Mouse (Mus musculus): Measurements from ENCODE around the gene Hist2h2ac. TPM values are rescaled to one million over a fixed set of nuclear protein-coding genes. Genes with fewer than 3 reads are reported as not detected.

Gene Hist2h2ac
- total RNA-seq, 1 experiment from 2014 or later = 1,422 TPM

DNA sequence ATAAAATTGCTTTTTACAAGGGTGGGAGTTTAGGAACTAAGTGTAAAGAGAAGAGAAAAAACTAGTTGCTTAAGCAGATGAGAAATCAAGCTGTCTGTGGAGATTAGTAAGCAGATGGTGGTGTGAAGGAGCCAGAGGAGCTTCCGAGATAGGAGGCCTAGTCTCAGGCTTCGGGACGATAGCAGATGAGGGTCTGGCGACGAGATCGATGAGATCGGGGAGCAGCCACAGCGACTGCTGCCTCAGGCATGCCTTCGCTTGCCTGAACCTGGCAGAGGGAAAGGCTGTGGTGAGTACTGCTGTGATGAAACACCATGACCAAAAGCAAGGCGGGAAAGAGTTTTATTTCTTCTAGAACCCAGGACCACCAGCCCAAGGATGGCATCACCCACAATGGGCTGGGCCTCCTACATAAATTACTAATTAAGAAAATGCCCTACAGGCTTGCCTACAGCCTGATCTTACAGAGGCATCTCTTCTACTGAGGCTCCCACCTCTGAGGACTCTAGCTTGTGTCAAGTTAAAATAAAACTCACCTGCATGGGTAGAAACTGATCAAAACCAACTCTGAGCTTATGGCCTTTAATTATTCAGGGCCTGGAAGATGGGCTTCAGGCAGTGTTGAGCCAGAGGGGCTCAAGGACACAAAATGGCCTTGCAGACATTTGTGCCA lies 34.1 kb upstream of the Hist2h2ac start:
- ATAC-seq (replicated peaks in 1 of 2; ENCODE audit: insufficient read depth in 1 of 2, low FRiP score in 2 of 2, low TSS enrichment in 1 of 2, low read depth in 1 of 2, poor library complexity in 2 of 2, severe bottlenecking in 2 of 2) = peak in 1 of 2 experiments; percentile 32; a peak in 1 of 4 replicates

DNA sequence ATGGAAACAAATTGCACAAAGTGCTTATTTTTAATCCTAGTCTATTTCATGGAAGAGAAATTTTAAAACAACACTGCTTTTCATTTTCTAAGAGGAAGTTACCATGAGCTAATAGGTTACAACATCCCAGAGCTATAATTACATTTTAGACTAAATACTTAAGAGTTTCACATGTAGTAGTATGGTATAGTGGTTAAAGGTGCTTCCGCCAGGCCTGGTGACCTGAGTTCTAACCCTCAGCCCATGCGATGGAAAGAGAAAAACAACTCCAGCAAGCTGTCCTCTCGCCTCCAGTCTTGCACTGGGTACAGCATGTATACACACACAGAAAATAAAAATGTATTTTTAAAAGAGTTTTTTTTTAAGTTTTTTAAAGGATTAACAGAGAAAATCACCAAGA lies 31.1 kb upstream of the Hist2h2ac start:
- peak in 1 of 2 experiments; percentile 27; a peak in 1 of 4 replicates for ATAC-seq (replicated peaks in 1 of 2; ENCODE audit: insufficient read depth in 1 of 2, low FRiP score in 2 of 2, low TSS enrichment in 1 of 2, low read depth in 1 of 2, poor library complexity in 2 of 2, severe bottlenecking in 2 of 2)

DNA sequence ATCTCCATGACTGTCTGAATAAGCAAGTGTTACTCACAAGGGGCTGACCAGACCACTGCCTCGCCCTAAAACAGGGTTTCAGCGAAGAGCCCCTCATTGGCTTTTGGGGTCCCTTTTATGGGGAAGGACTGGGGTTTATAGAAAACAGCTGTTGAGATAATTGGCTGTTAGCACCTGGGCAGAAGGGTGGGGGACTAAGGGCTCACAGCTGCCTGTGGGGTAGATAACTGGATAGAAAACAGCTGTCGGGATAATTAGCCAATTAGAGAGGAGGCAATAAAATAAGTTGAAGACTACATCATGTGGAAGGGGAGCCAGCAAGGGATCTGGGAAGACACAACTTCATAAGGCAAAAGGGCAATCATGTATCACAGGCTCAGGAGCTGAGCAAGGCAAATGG lies 30.2 kb upstream of the Hist2h2ac start:
- no peak for ATAC-seq (replicated peaks in 1 of 2; ENCODE audit: insufficient read depth in 1 of 2, low FRiP score in 2 of 2, low TSS enrichment in 1 of 2, low read depth in 1 of 2, poor library complexity in 2 of 2, severe bottlenecking in 2 of 2)

DNA sequence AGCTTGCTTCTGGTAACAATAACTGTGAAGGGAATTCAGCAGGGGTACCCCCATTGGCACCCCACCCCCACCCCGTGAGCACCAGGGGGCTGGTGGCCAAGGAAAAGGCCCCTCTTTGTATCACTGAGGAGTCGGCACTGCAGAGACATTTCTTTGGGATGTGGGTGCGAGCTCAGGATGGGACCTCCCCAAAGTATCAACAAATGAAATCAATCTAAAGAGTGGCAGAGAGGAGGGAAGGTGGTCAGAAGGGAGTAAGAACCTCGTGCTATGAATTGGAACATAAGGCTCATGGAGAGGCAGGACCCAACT lies 28.3 kb upstream of the Hist2h2ac start:
- ATAC-seq (replicated peaks in 1 of 2; ENCODE audit: insufficient read depth in 1 of 2, low FRiP score in 2 of 2, low TSS enrichment in 1 of 2, low read depth in 1 of 2, poor library complexity in 2 of 2, severe bottlenecking in 2 of 2) = no peak

DNA sequence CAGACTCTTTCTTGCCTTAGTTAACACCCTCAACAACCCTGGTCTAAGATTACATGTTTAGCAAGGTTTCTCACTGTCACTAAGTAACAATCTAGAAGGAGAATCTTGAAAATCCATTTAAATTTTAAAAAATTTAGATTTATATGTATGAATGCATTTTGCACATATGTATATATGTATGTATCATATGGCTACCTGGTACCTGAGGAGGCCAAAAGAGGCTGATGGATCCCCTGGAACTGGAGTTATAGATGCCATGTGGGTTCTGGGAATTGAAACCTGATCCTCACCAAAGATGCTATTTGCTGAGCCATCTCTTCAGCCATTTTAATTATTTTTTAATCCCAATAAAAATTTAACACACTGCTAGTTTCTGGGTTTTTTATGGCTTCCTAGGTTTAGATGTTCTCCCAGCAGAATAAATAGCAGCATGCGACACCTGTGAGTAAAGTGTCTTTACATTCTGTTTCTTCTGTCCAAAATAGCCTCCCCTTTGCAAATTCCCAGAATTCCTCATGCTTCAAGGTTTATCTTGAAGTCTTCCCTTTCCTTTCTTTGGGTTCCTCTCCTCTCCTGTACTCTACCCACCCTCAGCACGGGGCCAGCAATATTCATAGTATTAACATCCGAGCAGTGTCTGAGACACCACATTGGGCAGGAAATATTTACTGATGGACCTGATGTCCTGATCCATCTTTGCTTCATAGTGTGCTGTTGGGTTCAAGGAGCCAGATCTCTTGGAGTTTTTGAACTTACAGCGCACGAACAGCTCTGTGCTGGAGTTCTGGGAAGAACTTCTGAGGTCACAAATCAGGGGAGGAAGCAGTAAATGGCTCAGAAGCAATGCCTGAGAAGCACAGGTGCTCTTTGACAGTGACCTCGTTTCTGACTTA lies 27.7 kb upstream of the Hist2h2ac start:
- no peak for ATAC-seq (replicated peaks in 1 of 2; ENCODE audit: insufficient read depth in 1 of 2, low FRiP score in 2 of 2, low TSS enrichment in 1 of 2, low read depth in 1 of 2, poor library complexity in 2 of 2, severe bottlenecking in 2 of 2)

DNA sequence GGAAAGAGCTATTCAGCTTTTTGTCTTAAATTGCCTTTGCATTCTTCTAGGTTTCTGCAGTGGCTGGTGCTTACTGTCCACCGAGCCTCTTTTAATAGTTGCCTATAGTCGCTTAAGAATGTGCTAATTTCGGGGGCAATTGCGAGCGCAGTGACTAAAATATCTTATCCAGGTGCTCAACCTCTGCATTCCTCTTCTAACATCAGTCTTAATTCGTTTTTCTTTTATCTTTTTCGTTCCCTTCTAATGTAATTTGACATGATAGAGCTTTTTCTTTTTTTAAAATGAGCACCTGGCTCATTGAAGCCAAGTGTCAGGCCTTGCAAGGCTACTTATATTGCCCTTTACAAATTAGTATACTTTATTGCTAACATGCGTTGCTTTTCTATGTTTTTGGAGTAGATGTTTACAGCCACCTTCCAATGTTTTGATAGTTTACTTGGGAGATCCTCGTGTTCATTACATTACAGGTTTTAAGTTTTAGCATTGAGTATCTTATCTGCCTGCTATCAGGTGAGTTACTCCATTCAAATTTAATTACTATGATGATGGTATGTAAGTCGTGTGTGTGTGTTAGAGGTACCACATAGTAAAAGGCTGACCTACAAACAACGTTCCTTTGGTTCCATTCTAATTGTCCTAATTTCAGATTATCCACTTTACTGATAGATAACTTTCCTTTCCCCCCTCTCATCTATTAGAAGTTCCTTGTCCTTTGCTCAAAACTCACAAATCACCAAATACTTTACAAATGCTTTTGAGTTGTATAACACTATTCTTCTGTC lies 26.9 kb upstream of the Hist2h2ac start:
- ATAC-seq (replicated peaks in 1 of 2; ENCODE audit: insufficient read depth in 1 of 2, low FRiP score in 2 of 2, low TSS enrichment in 1 of 2, low read depth in 1 of 2, poor library complexity in 2 of 2, severe bottlenecking in 2 of 2) = no peak

DNA sequence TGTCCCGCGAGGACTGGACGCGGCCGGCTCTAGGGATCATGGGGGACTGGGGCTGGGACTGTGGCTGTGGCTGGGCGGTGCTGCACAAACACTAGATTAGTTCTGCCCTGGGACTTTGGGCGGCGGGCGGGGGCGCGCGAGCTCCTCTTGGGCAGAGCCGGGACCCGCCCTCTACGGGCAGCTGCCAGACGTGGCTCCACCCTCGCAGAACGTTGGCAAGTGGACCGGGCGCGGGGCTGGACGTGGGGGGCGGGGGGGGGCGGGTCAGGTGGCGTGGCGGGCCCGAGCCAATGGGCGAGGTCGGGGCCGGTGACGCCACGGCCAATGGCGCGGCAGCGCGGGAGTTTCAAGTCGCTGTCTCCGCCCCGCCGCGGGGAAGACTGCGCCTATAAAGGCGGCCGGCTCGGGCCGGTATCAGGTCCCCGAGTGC lies 25.8 kb upstream of the Hist2h2ac start, which contains the start of gene Hist2h3c1:
Gene Hist2h3c1, plus strand, starts transcription at position 259 of the 430 bp plus-strand sequence.
- peak; percentile 74 to 77 for ATAC-seq (replicated peaks in 1 of 2; ENCODE audit: insufficient read depth in 1 of 2, low FRiP score in 2 of 2, low TSS enrichment in 1 of 2, low read depth in 1 of 2, poor library complexity in 2 of 2, severe bottlenecking in 2 of 2)

DNA sequence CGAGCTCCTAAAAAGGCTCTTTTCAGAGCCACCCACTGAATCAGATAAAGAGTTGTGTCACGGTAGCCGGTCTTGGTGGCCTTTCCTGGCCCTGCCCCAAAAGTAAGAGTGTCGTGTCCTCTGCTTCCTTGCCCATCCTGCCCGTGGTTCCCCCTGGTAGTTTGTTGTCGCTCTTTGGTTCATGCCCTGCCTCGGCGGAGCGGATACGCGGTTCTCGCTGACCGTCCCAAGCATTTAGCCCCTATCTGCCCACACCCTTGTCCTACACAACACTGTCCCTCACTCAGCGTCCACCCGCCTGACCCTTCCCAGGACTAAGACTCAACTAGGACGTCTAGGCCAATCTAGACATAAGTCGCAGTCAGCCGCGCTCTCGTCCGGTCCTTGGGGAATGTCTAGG lies 25.3 kb upstream of the Hist2h2ac start:
- peak; percentile 18 to 33 for ATAC-seq (replicated peaks in 1 of 2; ENCODE audit: insufficient read depth in 1 of 2, low FRiP score in 2 of 2, low TSS enrichment in 1 of 2, low read depth in 1 of 2, poor library complexity in 2 of 2, severe bottlenecking in 2 of 2)

DNA sequence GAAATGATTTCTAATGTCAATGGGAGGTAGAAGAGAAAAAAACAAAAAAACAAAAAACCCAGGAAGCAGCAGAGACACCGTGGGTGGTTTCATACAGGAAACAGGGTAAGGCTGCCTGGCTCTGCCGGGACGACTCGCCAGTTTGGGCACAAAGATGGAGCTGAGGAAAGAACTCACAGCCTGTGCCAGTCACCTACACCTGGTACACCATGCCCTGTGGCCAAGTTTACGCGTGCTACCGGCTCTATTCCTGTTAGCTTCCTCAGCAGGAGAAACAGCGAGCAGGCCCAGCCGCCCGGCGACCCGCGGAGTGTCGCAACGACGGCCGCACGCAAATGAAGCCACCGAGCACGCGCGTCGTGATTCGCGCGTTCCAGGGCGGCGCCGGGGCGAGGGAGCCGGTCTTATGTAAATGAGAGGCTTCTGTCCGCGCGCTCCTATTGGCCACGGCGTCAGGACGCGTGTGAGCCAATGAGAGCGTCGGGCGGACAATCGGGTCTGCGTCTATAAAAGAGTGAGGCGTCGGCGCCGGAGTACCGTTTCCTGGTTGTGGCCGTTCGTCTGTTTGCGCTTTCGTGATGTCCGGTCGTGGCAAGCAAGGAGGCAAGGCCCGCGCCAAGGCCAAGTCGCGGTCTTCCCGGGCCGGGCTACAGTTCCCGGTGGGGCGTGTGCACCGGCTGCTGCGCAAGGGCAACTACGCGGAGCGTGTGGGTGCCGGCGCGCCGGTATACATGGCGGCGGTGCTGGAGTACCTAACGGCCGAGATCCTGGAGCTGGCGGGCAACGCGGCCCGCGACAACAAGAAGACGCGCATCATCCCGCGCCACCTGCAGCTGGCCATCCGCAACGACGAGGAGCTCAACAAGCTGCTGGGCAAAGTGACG lies 24.6 kb upstream of the Hist2h2ac start, which contains the start of gene Hist2h2aa1:
Gene Hist2h2aa1, plus strand, starts transcription at position 495 of the 884 bp plus-strand sequence.
- ATAC-seq (replicated peaks in 1 of 2; ENCODE audit: insufficient read depth in 1 of 2, low FRiP score in 2 of 2, low TSS enrichment in 1 of 2, low read depth in 1 of 2, poor library complexity in 2 of 2, severe bottlenecking in 2 of 2) = peak; percentile 81 to 82

DNA sequence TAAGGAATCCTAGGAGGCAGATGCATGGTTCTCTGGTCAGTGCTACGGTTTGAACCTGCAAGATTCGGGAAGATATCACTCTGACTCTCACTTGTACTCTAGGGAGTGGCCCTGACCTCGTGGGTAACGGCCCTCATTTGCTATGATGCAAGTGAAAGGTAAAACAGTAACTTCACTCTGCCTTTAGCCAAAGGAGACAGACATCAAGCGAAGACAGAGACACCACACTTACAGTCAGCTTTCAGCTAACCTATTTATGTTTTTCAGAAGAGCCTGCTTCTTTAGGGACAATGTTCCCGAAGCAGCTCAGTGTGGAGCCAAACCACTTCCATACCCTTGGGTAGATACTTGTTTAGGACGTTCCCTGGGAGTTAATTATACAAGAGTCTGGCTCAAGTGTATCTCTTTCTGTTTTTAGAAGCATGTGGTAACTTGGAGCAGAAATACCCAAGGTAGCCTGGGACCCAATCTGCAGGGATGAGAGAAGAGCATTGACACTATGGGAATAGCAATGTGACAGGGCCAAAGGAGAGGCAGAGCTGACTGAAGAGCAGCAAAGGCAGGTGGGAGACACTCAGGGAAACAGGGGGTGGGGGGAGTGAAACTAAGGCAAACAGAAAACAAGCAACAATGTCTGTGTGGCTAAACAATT lies 23.4 kb upstream of the Hist2h2ac start:
- no peak for ATAC-seq (replicated peaks in 1 of 2; ENCODE audit: insufficient read depth in 1 of 2, low FRiP score in 2 of 2, low TSS enrichment in 1 of 2, low read depth in 1 of 2, poor library complexity in 2 of 2, severe bottlenecking in 2 of 2)

DNA sequence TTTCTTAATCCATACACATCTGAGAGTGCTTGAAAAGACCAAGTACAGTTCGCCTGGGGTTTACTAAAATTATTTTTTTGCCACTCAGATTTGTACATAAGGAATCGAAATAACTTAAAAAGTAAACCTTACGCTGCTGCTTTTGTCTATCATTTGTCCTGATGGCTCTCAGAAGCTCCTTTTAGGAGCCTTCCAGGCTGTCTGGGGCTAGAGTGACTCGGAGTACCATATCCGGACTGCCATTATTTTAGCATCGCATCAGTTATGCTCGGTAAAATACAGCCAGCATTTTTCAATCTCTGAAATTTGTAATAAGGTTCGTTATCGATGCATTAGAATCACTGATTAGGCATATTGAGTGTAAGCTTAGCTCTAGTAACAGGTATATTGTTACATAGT lies 20.1 kb upstream of the Hist2h2ac start:
- ATAC-seq (replicated peaks in 1 of 2; ENCODE audit: insufficient read depth in 1 of 2, low FRiP score in 2 of 2, low TSS enrichment in 1 of 2, low read depth in 1 of 2, poor library complexity in 2 of 2, severe bottlenecking in 2 of 2) = no peak

DNA sequence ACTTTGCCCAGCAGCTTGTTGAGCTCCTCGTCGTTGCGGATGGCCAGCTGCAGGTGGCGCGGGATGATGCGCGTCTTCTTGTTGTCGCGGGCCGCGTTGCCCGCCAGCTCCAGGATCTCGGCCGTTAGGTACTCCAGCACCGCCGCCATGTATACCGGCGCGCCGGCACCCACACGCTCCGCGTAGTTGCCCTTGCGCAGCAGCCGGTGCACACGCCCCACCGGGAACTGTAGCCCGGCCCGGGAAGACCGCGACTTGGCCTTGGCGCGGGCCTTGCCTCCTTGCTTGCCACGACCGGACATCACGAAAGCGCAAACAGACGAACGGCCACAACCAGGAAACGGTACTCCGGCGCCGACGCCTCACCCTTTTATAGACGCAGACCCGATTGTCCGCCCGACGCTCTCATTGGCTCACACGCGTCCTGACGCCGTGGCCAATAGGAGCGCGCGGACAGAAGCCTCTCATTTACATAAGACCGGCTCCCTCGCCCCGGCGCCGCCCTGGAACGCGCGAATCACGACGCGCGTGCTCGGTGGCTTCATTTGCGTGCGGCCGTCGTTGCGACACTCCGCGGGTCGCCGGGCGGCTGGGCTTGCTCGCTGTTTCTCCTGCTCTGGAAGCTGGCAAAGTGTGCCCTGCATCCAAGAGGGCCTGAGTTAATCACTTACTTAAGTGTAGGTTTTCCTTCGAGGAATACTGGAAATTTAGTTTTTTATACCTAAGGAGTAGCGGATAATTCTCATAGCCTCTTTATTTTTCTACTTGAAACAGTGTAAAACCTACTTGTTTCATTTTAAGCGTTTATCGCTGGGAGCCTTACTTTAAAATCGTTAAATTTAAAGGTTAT lies 19.5 kb upstream of the Hist2h2ac start, which contains the start of gene Hist2h2aa2:
Gene Hist2h2aa2, minus strand, starts transcription at position 328 of the 850 bp plus-strand sequence.
- peak; percentile 80 to 81 for ATAC-seq (replicated peaks in 1 of 2; ENCODE audit: insufficient read depth in 1 of 2, low FRiP score in 2 of 2, low TSS enrichment in 1 of 2, low read depth in 1 of 2, poor library complexity in 2 of 2, severe bottlenecking in 2 of 2)

DNA sequence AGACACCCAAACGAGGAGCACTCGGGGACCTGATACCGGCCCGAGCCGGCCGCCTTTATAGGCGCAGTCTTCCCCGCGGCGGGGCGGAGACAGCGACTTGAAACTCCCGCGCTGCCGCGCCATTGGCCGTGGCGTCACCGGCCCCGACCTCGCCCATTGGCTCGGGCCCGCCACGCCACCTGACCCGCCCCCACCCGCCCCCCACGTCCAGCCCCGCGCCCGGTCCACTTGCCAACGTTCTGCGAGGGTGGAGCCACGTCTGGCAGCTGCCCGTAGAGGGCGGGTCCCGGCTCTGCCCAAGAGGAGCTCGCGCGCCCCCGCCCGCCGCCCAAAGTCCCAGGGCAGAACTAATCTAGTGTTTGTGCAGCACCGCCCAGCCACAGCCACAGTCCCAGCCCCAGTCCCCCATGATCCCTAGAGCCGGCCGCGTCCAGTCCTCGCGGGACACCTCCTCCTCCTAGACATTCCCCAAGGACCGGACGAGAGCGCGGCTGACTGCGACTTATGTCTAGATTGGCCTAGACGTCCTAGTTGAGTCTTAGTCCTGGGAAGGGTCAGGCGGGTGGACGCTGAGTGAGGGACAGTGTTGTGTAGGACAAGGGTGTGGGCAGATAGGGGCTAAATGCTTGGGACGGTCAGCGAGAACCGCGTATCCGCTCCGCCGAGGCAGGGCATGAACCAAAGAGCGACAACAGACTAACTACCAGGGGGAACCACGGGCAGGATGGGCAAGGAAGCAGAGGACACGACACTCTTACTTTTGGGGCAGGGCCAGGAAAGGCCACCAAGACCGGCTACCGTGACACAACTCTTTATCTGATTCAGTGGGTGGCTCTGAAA lies 18.5 kb upstream of the Hist2h2ac start, which contains the start of gene Hist2h3c2:
Gene Hist2h3c2, minus strand, starts transcription at position 174 of the 840 bp plus-strand sequence.
- peak; percentile 74 to 80 for ATAC-seq (replicated peaks in 1 of 2; ENCODE audit: insufficient read depth in 1 of 2, low FRiP score in 2 of 2, low TSS enrichment in 1 of 2, low read depth in 1 of 2, poor library complexity in 2 of 2, severe bottlenecking in 2 of 2)

DNA sequence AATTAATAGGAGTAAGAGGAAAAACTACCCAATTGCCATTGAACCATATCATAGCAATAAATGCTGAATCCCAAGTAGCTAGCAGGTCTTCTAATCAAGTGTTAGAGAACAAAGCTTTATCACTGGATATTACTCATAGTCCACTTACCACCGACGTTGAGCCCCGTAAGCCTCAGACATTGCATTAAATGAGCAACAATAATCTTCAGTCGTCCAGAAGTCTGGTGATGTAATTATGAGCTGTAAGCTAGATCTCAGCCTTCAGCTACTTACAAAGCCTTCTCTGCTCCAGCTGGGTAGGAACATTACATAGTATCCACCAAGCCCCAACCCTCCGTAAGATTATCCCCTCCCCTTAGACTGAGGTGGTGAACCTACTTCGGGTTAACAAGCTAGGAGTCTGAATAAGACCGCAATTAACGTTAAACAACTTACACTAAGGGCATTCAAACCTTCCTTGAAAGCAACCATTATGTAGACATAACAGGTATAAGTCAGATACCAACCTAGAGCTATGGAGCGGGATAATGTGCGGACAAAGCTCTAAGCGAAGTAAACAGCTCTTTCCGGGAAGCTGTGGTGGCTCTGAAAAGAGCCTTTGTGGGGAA lies 17.3 kb upstream of the Hist2h2ac start:
- no peak for ATAC-seq (replicated peaks in 1 of 2; ENCODE audit: insufficient read depth in 1 of 2, low FRiP score in 2 of 2, low TSS enrichment in 1 of 2, low read depth in 1 of 2, poor library complexity in 2 of 2, severe bottlenecking in 2 of 2)
